Mouse (Mus musculus): ENCODE measurements around the gene Pxn. TPM values are rescaled to one million over a fixed set of nuclear protein-coding genes. Genes with fewer than 3 reads are reported as not detected.
A peak's percentile ranks its signal among the peaks of the same experiment; 100 is the strongest.

Gene Pxn
- polyA plus RNA-seq, 1 experiment from 2014 or later = 15.2 TPM

GRCm38 (mm10) chr5:115476107-115476727 is 30.3 kb upstream of the Pxn start:
- peaks cover 28% of the 10 kb centered on the region for H3K4me1 ChIP-seq (replicated peaks)
- WGBS (ENCODE audit: insufficient replicate concordance) = 40% methylated on average over 12 of the region's 12 CpGs
- H3K4me3 ChIP-seq (replicated peaks) = peak overlapping the region; percentile 36
- no peaks in the 10 kb centered on the region for H3K9me3 ChIP-seq (replicated peaks)
- H3K9ac ChIP-seq = no peak overlapping the region
- H3K36me3 ChIP-seq (replicated peaks) = no peaks in the 10 kb centered on the region
- no peak for ATAC-seq (ENCODE audit: insufficient read depth)
- H3K27ac ChIP-seq (replicated peaks) = no peak overlapping the region
- H3K4me2 ChIP-seq = peak overlapping the region; percentile 58
- H3K27me3 ChIP-seq = peaks cover 15% of the 10 kb centered on the region; the same call in 1 of the 2 replicates

- no peaks in the 10 kb centered on the region for H3K9me3 ChIP-seq (replicated peaks)
- 70% methylated on average over 15 of the region's 15 CpGs for WGBS (ENCODE audit: insufficient replicate concordance)
- no peak overlapping the region for H3K4me3 ChIP-seq (replicated peaks)
- ATAC-seq (ENCODE audit: insufficient read depth) = no peak
- peaks cover 4% of the 10 kb centered on the region; the same call in 1 of the 2 replicates for H3K27me3 ChIP-seq
- H3K4me1 ChIP-seq (replicated peaks) = peaks cover 31% of the 10 kb centered on the region
- H3K9ac ChIP-seq = no peak overlapping the region
- no peak overlapping the region for H3K27ac ChIP-seq (replicated peaks)
- peak overlapping the region; percentile 53; the same call in 1 of the 2 replicates for H3K4me2 ChIP-seq
- no peaks in the 10 kb centered on the region for H3K36me3 ChIP-seq (replicated peaks)
Measured at GRCm38 (mm10) chr5:115479561-115479960, 26.9 kb upstream of the Pxn start.

- peaks cover 35% of the 10 kb centered on the region for H3K4me1 ChIP-seq (replicated peaks)
- no peak for ATAC-seq (ENCODE audit: insufficient read depth)
- no peaks in the 10 kb centered on the region for H3K9me3 ChIP-seq (replicated peaks)
- H3K27ac ChIP-seq (replicated peaks) = no peak overlapping the region
- peak overlapping the region; percentile 53 for H3K4me2 ChIP-seq
- no peaks in the 10 kb centered on the region for H3K27me3 ChIP-seq
- no peaks in the 10 kb centered on the region for H3K36me3 ChIP-seq (replicated peaks)
- 39% methylated on average over 27 of the region's 27 CpGs for WGBS (ENCODE audit: insufficient replicate concordance)
- peak overlapping the region; percentile 33 for H3K4me3 ChIP-seq (replicated peaks)
- H3K9ac ChIP-seq = no peak overlapping the region
Measured at GRCm38 (mm10) chr5:115480101-115480500, 26.4 kb upstream of the Pxn start.

GRCm38 (mm10) chr5:115482390-115483265 is 23.8 kb upstream of the Pxn start:
- no peak overlapping the region for H3K9ac ChIP-seq
- H3K27me3 ChIP-seq = no peaks in the 10 kb centered on the region
- peaks cover 26% of the 10 kb centered on the region for H3K4me1 ChIP-seq (replicated peaks)
- no peaks in the 10 kb centered on the region for H3K36me3 ChIP-seq (replicated peaks)
- H3K4me2 ChIP-seq = no peak overlapping the region
- WGBS (ENCODE audit: insufficient replicate concordance) = 70% methylated on average over 38 of the region's 38 CpGs
- no peak overlapping the region for H3K4me3 ChIP-seq (replicated peaks)
- ATAC-seq (ENCODE audit: insufficient read depth) = no peak
- no peaks in the 10 kb centered on the region for H3K9me3 ChIP-seq (replicated peaks)
- no peak overlapping the region for H3K27ac ChIP-seq (replicated peaks)

GRCm38 (mm10) chr5:115483385-115483784 is 23.1 kb upstream of the Pxn start:
- Histone ChIP-seq H3K9me3 (replicated peaks) (no peaks in the 10 kb centered on the region), H3K9ac (no peak overlapping the region), H3K27me3 (no peaks in the 10 kb centered on the region), H3K27ac (replicated peaks) (no peak overlapping the region), H3K4me1 (replicated peaks) (peaks cover 28% of the 10 kb centered on the region), H3K4me3 (replicated peaks) (no peak overlapping the region), H3K4me2 (no peak overlapping the region), H3K36me3 (replicated peaks) (no peaks in the 10 kb centered on the region)
- no peak for ATAC-seq (ENCODE audit: insufficient read depth)
- WGBS (ENCODE audit: insufficient replicate concordance) = 63% methylated on average over 6 of the region's 6 CpGs

GRCm38 (mm10) chr5:115483947-115484920 is 22.2 kb upstream of the Pxn start, which contains the start of gene Sirt4:
Gene Sirt4, minus strand, starts transcription at chr5:115484725.
- peak; percentile 81 for ATAC-seq (ENCODE audit: insufficient read depth)
- WGBS (ENCODE audit: insufficient replicate concordance) = 7% methylated on average over 30 of the region's 30 CpGs
- Histone ChIP-seq H3K27me3 (no peaks in the 10 kb centered on the region), H3K4me3 (replicated peaks) (peak within 1 kb of the TSS; percentile 60), H3K27ac (replicated peaks) (peak within 1 kb of the TSS; percentile 64), H3K9ac (peak within 1 kb of the TSS; percentile 66), H3K9me3 (replicated peaks) (no peaks in the 10 kb centered on the region), H3K36me3 (replicated peaks) (no peaks in the 10 kb centered on the region), H3K4me1 (replicated peaks) (peaks cover 36% of the 10 kb centered on the region), H3K4me2 (peak within 1 kb of the TSS; percentile 81)

GRCm38 (mm10) chr5:115484996-115485395 is 21.5 kb upstream of the Pxn start:
- H3K9me3 ChIP-seq (replicated peaks) = no peaks in the 10 kb centered on the region
- H3K4me2 ChIP-seq = peak overlapping the region; percentile 81
- H3K27ac ChIP-seq (replicated peaks) = peak overlapping the region; percentile 64; the same call in 1 of the 2 replicates
- no peaks in the 10 kb centered on the region for H3K36me3 ChIP-seq (replicated peaks)
- no peak for ATAC-seq (ENCODE audit: insufficient read depth)
- H3K27me3 ChIP-seq = no peaks in the 10 kb centered on the region
- H3K4me1 ChIP-seq (replicated peaks) = peaks cover 39% of the 10 kb centered on the region
- 47% methylated on average over 5 of the region's 5 CpGs for WGBS (ENCODE audit: insufficient replicate concordance)
- peak overlapping the region; percentile 60 for H3K4me3 ChIP-seq (replicated peaks)
- peak overlapping the region; percentile 66 for H3K9ac ChIP-seq

- Histone ChIP-seq H3K9ac (no peak overlapping the region), H3K4me3 (replicated peaks) (no peak overlapping the region), H3K4me2 (no peak overlapping the region), H3K36me3 (replicated peaks) (no peaks in the 10 kb centered on the region), H3K27ac (replicated peaks) (no peak overlapping the region), H3K9me3 (replicated peaks) (no peaks in the 10 kb centered on the region), H3K4me1 (replicated peaks) (peaks cover 36% of the 10 kb centered on the region), H3K27me3 (no peaks in the 10 kb centered on the region)
- ATAC-seq (ENCODE audit: insufficient read depth) = no peak
- 78% methylated on average over 18 of the region's 18 CpGs for WGBS (ENCODE audit: insufficient replicate concordance)
Measured at GRCm38 (mm10) chr5:115485489-115486205, 20.8 kb upstream of the Pxn start.

- Histone ChIP-seq H3K9ac (no peak overlapping the region), H3K27me3 (no peaks in the 10 kb centered on the region), H3K4me1 (replicated peaks) (peaks cover 47% of the 10 kb centered on the region), H3K9me3 (replicated peaks) (no peaks in the 10 kb centered on the region), H3K36me3 (replicated peaks) (no peaks in the 10 kb centered on the region), H3K4me2 (no peak overlapping the region), H3K27ac (replicated peaks) (no peak overlapping the region), H3K4me3 (replicated peaks) (no peak overlapping the region)
- 56% methylated on average over 4 of the region's 4 CpGs for WGBS (ENCODE audit: insufficient replicate concordance)
- no peak for ATAC-seq (ENCODE audit: insufficient read depth)
Measured at GRCm38 (mm10) chr5:115486726-115487125, 19.8 kb upstream of the Pxn start.

- no peak for ATAC-seq (ENCODE audit: insufficient read depth)
- H3K27me3 ChIP-seq = peaks cover 3% of the 10 kb centered on the region; the same call in 1 of the 2 replicates
- H3K9me3 ChIP-seq (replicated peaks) = no peaks in the 10 kb centered on the region
- no peak overlapping the region for H3K4me3 ChIP-seq (replicated peaks)
- H3K36me3 ChIP-seq (replicated peaks) = no peaks in the 10 kb centered on the region
- peaks cover 53% of the 10 kb centered on the region for H3K4me1 ChIP-seq (replicated peaks)
- H3K27ac ChIP-seq (replicated peaks) = no peak overlapping the region
- 77% methylated on average over 8 of the region's 8 CpGs for WGBS (ENCODE audit: insufficient replicate concordance)
- no peak overlapping the region for H3K4me2 ChIP-seq
- H3K9ac ChIP-seq = no peak overlapping the region
Measured at GRCm38 (mm10) chr5:115487353-115487752, 19.1 kb upstream of the Pxn start.
